Mouse (Mus musculus) kidney, adult 2 months (tissue): Measurements from ENCODE around the gene Gm6217.
"Not testable (repeated sequence)": the region's sequence is repeated elsewhere in the genome, so short reads cannot be mapped to it uniquely, and the experiment has no call there.

ENCODE experiments used
- CTCF ChIP-seq: fragments of 200-500 bp; conservative IDR thresholded peaks from 2 replicates; pipeline ENCODE4 v1.5.1; 2011; ENCODE audit warnings: low read depth, mild to moderate bottlenecking, control low read depth, low read length, moderate library complexity, mixed read lengths; ENCODE audit not compliant: insufficient read depth, insufficient read length
- POLR2A ChIP-seq: fragments of 200-500 bp; IDR thresholded peaks from one replicate; pipeline ENCODE4 v1.6.1; 2011; ENCODE audit warnings: low read depth, low read length, control low read depth

- TF ChIP-seq CTCF, POLR2A: not testable (repeated sequence)
Observed at GRCm38 (mm10) chr1:82942505-82942904, 11.3 kb upstream of the Gm6217 start.
